Mouse (Mus musculus) adrenal gland, adult 8-10 months (tissue): ENCODE measurements around the gene Lrrc36. TPM values are rescaled to one million over a fixed set of nuclear protein-coding genes. Genes with fewer than 3 reads are reported as not detected.

Experiments
- DNase-seq: peaks from one replicate; pipeline ENCODE4 v3.0.0; 2022
- total RNA-seq, 4 experiments: library from RNA; stranded (reverse); gene quantifications; 2 replicates each; pipeline ENCODE4 v1.2.4; 2022

Gene Lrrc36
- total RNA-seq, 4 experiments from 2014 or later: 4.1 to 10.1 (median 7.0) TPM

DNA sequence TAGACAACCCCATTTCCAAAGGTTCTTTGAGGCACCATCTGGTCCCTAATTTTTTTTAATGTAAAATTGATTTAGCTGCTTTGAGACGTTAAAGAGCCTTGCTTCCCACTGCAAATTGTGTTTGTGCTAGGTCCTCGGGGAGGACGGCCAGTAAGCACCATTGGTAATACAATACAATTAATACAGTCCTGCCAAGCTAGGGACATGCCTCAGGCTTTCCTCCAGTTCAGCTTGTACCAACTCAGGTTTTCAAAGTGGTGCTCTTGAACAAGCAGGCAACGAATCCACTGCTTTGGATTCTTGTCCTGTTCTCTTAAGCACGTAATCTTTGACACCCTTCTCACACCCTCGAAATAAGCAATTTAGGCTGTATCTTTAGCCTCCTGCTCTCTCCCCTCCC is 19.6 kb downstream of the Lrrc36 start:
- no peak for DNase-seq

DNA sequence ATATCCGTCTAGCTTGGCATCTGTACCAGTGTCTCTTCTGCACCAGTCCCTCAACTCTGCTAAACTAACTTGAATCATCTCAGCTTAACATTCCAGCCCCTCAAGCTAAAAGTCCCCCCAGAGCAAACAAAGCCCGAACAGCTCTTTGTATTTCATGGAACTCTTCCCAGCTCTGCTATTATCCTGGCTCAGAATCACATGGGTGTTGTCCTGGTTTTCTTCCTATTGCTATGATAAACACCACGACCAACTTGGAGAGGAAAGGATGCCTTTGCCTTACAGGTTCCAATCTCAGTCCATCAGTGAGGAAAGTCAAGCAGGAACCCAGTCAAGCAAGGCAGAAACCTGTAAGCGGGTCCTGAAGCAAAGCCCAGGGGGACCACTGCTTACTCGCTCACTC is 20.1 kb downstream of the Lrrc36 start:
- no peak for DNase-seq

DNA sequence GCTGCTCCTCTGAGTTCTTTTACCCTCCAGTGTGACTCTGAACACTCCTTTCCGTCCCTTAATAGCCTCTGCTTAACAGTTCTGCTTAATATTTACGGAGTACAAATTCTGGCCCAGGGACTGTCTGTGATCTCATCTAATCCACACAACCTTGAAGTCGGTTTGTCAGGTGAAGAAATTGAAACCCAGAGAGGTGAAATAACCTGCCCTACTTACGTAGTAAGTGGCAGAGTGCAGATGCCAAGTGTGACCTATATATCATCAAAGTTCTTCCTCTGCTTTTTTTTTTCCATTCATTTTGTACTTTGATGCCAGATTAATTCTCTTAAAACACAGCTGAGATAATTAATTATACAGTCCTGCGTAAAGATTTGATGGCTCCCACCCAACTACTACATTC is 20.8 kb downstream of the Lrrc36 start:
- DNase-seq: no peak

DNA sequence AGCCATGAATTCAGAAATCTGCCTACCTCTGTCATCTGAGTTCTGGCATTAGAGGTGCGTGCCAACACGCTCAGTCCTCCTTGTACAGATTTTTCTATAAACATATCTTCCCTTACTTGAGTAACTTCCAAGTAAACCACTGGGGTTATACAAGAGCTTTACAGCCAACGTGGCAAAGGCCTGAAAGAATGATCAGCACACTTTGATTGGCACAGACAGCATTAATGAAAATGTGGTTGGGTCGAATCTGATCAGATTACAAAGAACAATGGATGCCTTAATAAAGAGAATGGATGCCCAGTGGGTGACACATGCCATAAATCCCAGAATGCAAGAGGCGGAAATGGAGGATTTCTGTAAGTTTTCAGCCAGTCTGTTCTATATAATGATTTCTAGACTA is 22.8 kb downstream of the Lrrc36 start:
- DNase-seq: no peak

DNA sequence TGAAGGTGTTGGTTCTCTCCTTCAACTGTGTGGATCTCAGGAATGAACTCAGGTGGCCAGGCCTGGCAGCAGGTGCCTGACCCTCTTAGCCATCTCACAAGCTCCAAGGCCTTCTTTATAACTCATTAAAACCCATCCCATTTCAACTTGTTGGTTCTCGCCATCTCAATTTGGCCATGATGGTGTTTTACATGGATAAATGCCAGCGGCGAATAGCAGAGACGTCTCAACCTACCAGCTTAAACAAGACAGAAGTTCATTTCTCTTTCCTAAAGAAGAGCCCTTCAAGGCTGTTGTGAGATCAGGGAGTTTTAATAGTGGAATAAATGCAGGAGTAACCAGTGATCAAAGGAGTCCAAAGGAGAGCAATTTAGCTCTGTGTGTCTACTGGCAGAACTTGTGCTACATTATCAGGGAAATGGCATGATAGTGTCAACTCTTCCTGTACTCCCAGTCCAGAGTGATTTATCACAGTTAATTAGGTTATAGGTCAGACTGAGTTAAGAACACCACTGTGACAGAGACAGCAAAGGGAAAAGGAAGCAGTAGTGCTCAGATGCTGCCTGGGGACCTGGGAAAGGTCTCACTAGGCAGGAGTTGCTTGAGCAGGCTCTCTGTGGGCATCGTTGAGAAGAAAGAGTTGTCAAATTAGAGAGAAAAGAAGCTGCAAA is 23.8 kb downstream of the Lrrc36 start:
- no peak for DNase-seq

DNA sequence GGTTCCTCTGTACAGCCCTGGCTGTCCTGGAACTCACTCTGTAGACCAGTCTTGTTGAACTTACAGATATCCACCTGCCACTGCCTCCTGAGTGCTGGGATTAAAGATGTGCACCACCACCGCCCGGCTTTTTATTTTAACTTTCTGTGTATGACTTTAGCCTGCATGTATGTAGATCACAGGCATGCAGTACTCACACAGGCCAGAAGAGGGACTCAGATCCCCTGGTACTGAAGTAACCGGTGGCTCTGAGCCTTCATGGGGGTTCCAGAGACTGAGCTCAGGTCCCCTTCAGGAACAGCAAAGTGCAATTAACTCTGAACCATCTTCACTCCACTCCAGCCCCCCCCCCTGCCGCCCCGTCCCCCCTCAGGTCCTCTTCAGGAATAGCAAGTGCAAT is 25.5 kb downstream of the Lrrc36 start:
- no peak for DNase-seq

DNA sequence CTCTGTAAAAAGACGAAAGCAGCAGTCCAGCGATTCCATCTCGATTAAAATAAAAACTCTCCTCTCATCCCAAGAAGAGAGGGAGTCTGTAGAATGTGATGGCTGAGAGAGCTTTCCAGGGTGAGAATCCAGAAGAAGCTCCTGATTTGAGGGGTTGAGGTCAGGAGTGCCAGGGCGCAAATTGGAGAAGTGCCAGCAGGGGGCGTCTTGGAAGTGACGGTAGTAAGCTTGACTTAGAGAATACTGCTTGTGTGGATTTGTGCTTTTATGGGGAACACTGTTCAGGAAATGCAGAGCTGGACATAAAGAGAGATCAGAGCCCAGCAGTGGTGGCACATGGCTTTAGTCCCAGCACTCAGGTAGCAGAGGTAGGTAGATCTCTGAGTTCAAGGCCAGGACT is 28.1 kb downstream of the Lrrc36 start:
- no peak for DNase-seq

DNA sequence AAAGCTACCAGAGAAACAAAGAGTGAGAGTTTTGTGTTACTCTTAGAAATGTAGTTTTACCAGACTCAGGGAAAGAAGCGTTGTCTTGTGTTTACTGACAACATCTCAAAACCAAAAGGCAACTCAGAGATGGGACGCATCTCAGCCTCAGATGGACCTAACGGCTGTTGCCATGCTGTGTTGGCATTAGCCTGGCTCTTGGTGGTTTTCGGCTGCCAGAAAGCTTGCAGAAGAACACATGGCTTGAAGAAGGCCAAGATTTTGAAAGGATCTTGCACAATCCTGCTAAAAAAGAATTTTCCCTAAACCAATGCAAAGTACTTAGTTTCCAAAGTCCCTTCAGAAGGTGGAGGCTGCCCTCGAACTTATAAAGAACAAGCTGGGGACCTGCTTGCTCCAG is 29.3 kb downstream of the Lrrc36 start:
- DNase-seq: no peak

DNA sequence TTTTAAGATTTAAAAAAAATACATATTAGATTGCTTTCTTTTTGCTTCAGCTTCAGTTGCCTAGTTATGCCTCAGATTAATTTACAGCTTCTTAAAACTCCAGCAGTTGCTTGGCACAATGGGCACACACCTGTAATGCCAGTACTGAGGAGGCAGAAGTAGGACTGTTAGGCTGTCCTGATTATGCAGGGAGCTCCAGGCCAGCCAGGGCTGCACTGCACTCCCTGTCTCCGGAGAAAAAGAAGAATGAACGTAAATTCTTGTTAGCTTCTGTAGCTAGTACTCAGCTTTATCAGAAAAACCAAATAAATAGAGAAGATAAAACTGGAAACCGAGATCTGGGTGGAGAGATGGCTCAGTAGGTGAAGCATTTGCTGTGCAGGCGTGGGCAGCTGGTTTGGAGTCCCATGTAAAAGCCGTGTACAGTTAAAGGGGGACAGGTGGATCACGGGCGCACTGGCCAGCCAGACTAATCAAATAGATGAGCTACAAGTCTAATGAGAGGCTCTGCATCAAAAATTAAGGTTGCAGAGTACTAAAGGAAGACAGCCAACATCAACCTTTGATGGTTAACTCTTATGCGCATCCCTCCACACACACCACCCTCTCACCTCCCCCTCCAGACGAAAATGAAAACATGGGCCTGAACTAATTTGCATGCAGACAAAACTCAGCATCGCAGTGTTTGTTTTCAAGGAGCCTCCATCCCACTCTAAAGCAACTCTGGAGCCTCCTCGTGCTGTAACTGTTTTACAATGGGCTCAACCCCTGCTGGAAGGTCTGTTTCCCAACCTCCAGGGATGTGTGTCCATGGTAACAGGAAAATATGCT is 32.1 kb downstream of the Lrrc36 start:
- DNase-seq: no peak

DNA sequence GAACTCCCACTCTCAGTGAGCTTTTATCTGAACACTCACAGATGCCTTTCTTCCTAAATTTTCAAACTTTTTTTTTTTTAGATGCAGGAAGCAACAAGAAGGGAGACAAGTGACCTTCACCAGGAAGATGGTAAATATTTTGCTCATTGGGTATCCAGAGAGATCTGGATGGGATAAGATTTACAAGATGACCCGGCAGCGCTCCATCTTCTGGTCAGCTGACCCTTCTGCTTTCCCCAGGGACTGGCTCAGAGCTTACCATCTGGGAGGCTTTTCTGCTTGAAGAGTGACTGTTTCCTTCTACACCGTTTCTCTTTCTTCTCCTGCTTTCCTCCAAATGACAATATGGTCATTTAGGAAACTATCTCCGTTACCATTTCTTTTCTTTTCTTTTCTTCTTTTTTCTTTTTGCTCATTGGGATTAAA is 32.8 kb downstream of the Lrrc36 start:
- no peak for DNase-seq

DNA sequence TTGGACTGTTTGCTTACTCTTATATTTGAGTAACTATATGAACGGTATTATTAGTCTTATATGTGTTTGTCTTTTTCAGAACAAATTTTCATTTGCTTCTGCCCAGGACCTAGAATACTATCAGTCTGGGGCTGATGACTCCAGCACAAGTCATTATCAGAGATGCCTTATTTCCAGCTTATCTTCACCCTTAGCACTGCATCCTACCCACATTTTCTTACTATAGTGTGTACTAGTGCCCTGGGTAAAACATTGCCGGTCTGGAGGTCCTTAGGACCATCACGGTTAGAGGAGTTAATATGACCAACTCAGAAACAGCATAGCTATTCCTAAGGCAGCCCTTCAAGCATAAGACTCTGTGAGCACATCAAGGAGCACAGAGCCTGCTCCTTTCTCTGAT is 34.8 kb downstream of the Lrrc36 start:
- DNase-seq: no peak

DNA sequence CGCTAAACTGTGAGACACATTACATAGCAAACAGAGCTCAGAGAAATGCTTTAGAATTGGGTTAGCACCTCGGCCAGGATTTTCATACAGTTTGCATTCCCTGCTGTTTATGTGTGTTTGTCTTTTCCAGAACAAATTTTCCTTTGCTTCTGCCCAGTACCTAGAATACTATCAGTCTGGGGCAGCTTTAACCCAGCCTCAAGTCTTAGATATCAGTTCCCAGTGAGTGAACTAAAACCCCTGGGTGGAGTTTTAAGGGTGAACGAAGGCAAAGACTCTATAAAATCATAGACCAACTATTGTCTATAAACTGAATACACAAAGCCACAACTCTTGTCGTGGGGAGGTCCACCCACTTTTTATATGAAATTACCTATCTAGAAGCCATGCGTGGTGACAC is 35.2 kb downstream of the Lrrc36 start:
- no peak for DNase-seq

DNA sequence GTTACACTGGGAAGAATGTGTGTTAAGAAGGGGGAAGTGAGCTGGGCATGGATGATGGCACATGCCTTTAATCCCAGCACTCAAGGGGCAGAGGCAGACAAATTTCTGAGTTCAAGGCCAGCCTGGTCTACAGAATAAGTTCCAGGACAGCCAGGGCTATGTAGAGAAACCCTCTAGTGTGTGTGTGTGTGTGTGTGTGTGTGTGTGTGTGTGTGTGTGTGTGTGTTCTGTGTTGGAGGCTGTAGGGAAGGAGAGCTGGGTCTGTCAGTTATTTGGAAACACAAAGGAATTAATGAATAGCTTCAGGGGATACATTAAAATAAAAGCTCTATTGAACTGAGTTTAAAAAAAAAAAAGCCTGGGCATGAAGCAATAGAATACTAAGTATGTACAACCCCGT is 37.6 kb downstream of the Lrrc36 start:
- DNase-seq: no peak

DNA sequence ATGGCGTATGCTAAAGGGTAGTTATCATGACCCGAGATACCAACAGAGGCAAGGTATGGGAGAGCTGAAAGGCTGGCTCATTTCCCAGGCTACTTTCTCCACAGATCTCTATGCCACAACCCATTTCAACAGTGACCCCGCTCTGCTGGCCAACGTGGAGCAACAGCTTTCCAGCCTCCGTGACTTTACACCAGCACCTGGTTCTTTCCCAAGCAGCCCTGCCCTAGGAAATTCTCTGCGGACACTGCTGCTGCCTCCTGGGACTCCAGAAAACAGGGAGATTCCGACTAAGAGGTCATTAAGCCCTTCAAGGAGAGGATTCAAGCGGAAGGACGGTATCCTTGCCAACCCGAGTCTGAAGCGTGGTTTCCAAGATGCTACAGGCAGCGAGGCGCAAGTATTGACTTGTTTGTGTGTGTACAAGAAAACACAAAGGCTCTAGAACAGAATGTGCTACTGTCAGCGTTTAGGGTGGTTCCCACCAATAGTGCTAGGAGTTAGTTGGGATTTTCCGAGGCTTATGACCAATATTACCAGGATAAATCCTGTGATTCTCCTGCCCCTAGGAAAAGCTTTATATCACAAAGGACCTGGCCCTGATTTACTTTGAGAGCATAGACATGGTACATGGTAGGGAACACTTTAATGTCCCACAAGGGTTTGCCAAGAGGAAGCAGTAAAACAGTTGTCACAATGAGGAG is 38.7 kb downstream of the Lrrc36 start:
- no peak for DNase-seq

DNA sequence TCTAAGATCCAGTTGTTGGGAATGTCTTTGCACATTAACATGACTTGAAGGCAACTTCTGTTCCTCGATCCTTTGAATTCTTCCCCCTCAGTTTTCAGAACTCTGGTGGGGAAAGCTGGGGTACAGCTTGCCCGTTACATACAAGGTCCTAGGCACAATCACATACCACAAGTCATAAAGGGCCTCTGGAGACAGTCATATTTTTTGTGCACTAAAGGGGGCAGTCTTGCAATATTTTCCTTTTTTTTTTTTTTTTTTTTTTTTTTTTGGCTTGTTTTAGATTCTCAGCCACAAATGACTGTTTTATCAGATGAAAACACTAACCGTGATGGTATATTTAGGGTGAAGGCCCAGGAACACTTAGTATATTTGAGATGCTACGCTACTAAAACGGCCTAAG is 39.9 kb downstream of the Lrrc36 start:
- no peak for DNase-seq

DNA sequence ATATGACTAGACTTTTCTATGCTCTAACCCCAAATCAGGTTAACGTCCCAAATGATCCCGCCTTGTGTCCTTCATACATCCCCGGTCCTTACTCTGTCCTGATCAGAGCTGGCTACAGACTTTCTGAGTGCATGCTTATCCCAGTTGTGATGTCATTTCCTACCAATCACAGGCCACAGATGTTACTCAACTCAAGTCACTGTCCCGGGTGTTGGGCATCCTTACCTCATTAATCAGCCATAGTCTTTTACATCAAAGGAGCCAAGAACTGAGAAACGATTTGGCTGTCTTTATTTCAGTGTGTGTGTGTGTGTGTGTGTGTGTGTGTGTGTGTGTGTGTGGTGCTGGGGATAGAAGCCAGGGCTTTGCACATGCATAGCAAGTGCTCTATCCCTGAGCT is 40.7 kb downstream of the Lrrc36 start:
- DNase-seq: no peak

DNA sequence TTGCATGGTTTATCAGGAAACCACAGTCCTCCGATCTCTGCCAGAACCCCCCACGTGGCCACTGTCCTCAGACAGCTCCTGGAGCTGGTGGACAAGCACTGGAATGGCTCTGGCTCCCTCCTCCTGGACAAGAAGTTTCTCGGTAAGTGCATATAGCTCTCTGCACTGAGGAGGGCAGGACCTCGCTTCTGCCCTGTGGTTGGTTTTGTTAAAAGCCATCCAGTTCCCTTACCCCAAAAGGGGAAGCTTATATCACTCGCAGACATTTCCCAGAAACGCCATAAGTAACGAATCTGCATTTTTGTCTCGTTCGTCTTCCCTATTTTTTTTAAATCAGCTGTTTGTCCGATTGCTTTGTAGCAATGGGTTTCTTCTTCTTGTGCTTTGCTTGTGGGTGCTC is 41.8 kb downstream of the Lrrc36 start:
- DNase-seq: no peak

DNA sequence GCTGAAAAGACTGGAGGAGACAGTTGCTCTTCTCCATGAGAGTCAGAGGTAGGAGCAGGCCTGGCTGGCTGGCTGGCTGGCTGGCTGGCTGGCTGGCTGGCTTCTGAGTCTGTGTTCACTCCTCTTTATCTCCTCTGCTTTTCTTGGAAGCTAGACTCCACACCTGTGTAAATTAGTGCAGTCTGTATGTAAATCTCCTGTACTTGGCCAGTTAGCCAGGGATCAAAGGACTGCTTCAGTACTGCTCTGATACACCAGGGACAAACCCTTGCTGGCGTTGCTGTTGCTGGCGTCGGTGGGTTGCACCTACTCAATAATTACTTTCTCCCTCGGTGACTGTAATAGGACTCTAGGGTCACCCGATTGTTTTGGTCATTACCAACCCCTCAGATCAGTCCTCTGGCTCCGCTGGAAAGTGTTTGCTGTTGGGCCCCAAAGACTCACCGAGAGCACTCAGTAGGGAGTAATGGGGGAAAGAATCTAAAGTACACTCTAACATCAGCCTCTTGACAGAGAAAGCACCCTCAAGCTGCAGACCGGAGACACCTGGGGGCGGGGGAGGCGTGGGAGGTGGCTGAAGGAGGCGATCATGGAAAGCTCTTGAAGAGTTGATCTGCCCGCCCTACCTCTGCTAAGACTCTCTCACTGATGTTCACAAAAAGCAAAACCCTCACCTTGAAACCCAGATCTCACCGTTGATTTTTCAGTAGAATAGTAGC is 47.9 kb downstream of the Lrrc36 start:
- no peak for DNase-seq

DNA sequence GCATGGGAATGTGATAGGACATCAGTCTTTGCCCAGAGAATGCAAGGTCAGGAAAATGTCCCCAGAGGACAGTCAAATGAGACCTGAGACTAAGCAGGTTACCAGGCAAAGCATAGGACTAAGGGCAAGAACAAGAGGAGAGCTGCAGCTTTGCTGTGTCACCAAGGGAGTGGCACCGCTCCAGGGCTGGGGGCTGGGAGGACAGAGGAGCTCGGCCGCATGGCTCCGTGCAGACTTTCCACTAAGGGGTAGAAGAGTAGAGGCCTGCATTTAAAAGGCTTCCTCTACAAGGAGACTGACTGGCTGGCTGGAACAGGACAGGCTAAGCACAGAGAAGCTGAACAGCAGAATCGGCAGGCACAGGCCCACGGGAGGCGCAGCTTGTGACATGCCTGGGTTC is 51.2 kb downstream of the Lrrc36 start:
- DNase-seq: no peak

DNA sequence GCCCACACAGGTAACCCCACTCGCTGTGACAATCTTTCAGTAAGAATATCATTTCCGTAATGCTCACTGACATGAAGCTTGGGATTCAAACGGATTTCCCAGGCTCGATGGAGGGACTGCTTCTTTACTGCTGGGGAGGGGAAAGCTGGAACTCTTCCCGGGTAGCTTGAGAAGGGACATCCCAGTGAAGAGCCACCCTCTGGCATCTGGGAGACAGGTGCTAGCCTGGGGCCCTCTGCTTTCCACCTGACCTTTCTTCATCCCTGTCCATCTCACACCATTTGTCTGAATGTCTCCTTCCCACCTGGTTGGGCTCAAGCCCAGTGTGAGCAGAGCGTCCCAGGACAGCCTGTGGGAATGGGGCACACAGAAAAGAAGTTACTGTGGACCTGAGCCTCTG is 52.9 kb downstream of the Lrrc36 start:
- no peak for DNase-seq

DNA sequence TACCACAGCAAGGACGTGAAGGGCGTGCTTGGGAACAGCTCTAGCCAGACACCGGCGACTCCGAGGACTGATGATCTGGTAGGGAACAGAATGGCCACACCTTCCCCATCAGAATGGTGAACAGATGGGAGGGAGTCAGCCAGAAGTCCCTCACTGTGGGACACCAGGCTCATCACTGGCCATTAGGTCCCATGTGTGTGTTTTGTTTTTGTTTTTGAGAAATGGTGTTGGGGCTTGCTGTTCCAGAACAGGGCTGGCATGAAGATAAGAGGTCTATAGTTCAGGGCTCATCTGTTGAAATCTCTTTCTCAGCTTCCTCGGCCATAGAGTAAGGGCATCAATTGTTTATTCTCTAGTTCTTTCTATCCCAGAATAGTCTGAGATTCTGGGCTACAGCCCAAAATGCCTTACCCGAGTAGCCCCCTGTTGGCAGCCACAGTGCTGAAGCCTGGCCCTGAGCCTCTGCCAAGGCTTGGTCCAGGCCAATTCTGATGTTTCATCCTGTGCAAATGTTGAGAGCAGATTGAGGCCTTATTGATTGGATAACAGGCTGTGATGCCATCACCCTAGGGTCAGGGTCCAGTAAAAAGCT is 53.4 kb downstream of the Lrrc36 start:
- DNase-seq: no peak

DNA sequence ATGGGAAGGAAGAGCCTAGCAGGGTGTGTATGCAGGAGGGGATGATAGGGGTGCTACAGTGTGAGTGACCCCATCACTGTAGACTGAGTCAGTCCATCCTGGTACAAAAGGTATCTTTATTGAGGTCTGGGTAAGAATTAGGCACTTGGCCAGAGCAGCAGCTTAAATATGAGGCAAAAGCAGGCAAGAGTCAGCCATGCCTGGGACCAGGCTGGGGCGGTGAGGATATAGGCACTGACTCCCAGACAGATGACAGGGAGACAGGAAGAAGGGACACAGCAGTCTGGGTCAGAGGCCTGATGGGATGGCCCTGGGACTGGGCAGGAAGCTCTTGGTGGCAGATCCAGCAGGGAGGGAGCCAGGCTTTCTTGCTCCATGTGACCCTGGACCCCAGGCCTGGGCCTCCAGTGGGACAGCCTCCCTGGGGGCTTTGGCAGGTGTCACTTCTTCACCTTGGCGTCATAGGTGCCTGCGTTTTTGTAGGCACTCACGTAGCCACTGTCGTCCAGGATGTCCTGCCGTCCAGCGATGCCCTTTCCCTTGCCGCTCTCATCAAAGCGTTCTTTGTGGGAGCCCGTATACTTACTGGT is 54.1 kb downstream of the Lrrc36 start:
- DNase-seq: no peak
